8 mouse cellular contexts compared by ENCODE assay signal in the genomic region with DNA sequence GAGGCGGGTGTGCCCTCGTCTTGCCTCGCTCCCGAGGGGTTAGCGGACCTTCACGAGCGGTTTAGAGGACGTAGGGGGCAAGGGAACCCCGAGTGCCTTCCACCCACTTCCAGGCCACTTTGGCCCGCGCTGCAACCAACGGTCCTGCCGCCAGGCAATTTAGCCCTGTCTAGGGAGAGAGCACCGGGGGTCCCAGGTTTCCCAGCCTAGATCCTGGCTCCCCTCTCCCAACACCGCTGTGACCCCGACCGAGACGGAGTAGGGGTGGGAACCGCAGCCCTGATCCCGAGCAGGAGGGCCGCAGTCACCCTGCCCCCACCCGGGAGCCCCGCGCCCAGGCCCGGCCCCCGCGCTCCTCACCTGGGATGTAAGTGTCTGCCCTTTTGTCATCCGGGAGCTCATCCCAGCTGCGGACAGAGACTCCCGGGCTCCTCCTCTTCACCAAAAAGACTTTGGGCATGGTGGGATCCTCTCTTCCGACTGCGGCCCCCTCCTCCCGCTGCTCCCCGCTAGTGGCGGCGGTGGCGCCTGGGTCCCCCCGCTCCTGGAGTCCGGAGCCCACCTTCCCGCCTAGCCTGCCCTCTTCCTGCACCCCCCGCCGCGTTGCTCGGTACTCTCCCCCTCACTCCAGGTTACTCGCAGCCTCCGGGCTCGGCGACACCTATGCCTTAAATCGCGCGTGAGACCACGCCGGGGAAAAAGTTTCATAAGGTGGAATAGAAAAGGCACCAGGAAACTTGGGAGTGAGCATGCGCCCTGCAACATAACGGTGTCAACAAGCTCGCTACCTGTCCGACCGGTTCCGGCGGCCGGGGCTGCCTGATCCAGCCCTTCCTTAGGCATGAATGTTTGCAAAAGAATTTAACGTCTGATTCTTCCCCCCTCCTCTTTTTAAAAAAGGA. TPM values are rescaled to one million over a fixed set of nuclear protein-coding genes. Genes with fewer than 3 reads are reported as not detected.
DNase-seq lines count a peak whose midpoint lies in the region; ATAC-seq and TF ChIP-seq lines count a peak whose summit lies in the region.

A gene (minus strand): TSS at position 746 of the 902 bp plus-strand sequence.

- peaks cover 89% of the 10 kb centered on the region for H3K27me3 ChIP-seq in forebrain, embryonic 10.5 days (ENCODE audit: poor library complexity, severe bottlenecking)
- peaks cover 61% of the 10 kb centered on the region for H3K27me3 ChIP-seq in liver, postnatal 0 days (ENCODE audit: insufficient read depth, low read length)
- H3K27me3 ChIP-seq in neural tube, embryonic 15.5 days (replicated peaks): peaks cover 79% of the 10 kb centered on the region

- ATAC-seq in liver, postnatal 0 days: no peak
- ATAC-seq in neural tube, embryonic 15.5 days (ENCODE audit: low FRiP score): no peak; the same call in 1 of the 2 replicates

- H3K9ac ChIP-seq in liver, postnatal 0 days (replicated peaks): peak within 1 kb of the TSS; percentile 30
- H3K9ac ChIP-seq in neural tube, embryonic 15.5 days (replicated peaks): peak within 1 kb of the TSS; percentile 45

- H3K4me2 ChIP-seq in liver, postnatal 0 days (ENCODE audit: low read depth, low read length): peak within 1 kb of the TSS; percentile 83
- peak within 1 kb of the TSS; percentile 96 for H3K4me2 ChIP-seq in neural tube, embryonic 15.5 days

- H3K27ac ChIP-seq in forebrain, embryonic 10.5 days: no peak within 1 kb of the TSS
- no peak within 1 kb of the TSS for H3K27ac ChIP-seq in liver, postnatal 0 days (ENCODE audit: low read depth)
- no peak within 1 kb of the TSS for H3K27ac ChIP-seq in neural tube, embryonic 15.5 days (replicated peaks)

- TF ChIP-seq CTCF in liver, postnatal 0 days (IDR thresholded peaks at IDR 0.05; ENCODE audit: low read depth): no peak

- H3K4me1 ChIP-seq in forebrain, embryonic 10.5 days: peaks cover 40% of the 10 kb centered on the region
- peaks cover 19% of the 10 kb centered on the region for H3K4me1 ChIP-seq in liver, postnatal 0 days (ENCODE audit: insufficient read depth)
- H3K4me1 ChIP-seq in neural tube, embryonic 15.5 days: peaks cover 37% of the 10 kb centered on the region

- WGBS in forebrain, embryonic 10.5 days: under 1% methylated on average over 62 of the region's 62 CpGs
- WGBS in liver, postnatal 0 days (ENCODE audit: insufficient replicate concordance): 1% methylated on average over 57 of the region's 62 CpGs
- WGBS in neural tube, embryonic 15.5 days: under 1% methylated on average over 61 of the region's 62 CpGs

- peak within 1 kb of the TSS; percentile 55 for H3K4me3 ChIP-seq in forebrain, embryonic 10.5 days
- H3K4me3 ChIP-seq in liver, postnatal 0 days (ENCODE audit: low read depth, low read length): peak within 1 kb of the TSS; percentile 61
- peak within 1 kb of the TSS; percentile 51 for H3K4me3 ChIP-seq in neural tube, embryonic 15.5 days (replicated peaks)

- peak; percentile 14 for DNase-seq in adrenal gland, adult 2 months
- no peak for DNase-seq in adrenal gland, adult 8-10 months
- DNase-seq in B cell, adult 2 months: peak; percentile 21
- DNase-seq in forebrain, embryonic 10.5 days (ENCODE audit: extremely low spot score, low spot score): peak; percentile 41
- peak; percentile 76 for DNase-seq in kidney, adult 11 months
- DNase-seq in liver, postnatal 0 days: peak; percentile 18
- no peak for DNase-seq in frontal cortex, adult 2 months (ENCODE audit: extremely low spot score in 1 of 2, low spot score in 1 of 2)

- H3K9me3 ChIP-seq in forebrain, embryonic 10.5 days: no peaks in the 10 kb centered on the region
- H3K9me3 ChIP-seq in liver, postnatal 0 days (ENCODE audit: low read length): no peaks in the 10 kb centered on the region
- no peaks in the 10 kb centered on the region for H3K9me3 ChIP-seq in neural tube, embryonic 15.5 days (replicated peaks)

- TF ChIP-seq EP300 in liver, postnatal 0 days (IDR thresholded peaks at IDR 0.05; ENCODE audit: low read depth): no peak

- H3K36me3 ChIP-seq in forebrain, embryonic 10.5 days (replicated peaks): no peaks in the 10 kb centered on the region
- no peaks in the 10 kb centered on the region for H3K36me3 ChIP-seq in liver, postnatal 0 days (replicated peaks; ENCODE audit: insufficient read depth, low read length)
- H3K36me3 ChIP-seq in neural tube, embryonic 15.5 days: no peaks in the 10 kb centered on the region

RNA-seq across cellular contexts. Expression of the gene that starts here (rescaled TPM):
- not detected for total RNA-seq in adrenal gland, adult 2 months (2021)
- not detected in 2 replicates for polyA plus RNA-seq in adrenal gland, adult 2 months (2012; rRNA removed)
- total RNA-seq in adrenal gland, adult 8-10 months (2022): not detected
- 0.20 and 0.36 TPM in 2 replicates for polyA plus RNA-seq in forebrain, embryonic 10.5 days (2016; fragmentation: Nextera tagmentation; extraction: Ambion mirVana)
- 0.09 and 0.25 TPM in 2 replicates for polyA plus RNA-seq in liver, postnatal 0 days (2015; fragmentation: Nextera tagmentation; extraction: Ambion mirVana)
- polyA plus RNA-seq in neural tube, embryonic 15.5 days (2015; fragmentation: Nextera tagmentation; extraction: Ambion mirVana): 0.11 TPM in 1 of 2 replicates, not detected in the other
- 6.1 and 8.3 TPM in 2 replicates for polyA plus RNA-seq in frontal cortex, adult 2 months (2012; rRNA removed)

Comparison
In these comparisons a context has a peak if more than half of its experiments do, and no peak if none do; other contexts are left out.
1. Peak in DNase-seq in adrenal gland, adult 2 months; RNA of the gene not detected or under 1 TPM.
2. Peak in DNase-seq and H3K4me3 ChIP-seq in forebrain, embryonic 10.5 days; RNA of the gene not detected or under 1 TPM.
3. Peak in DNase-seq, H3K4me3 ChIP-seq, H3K9ac ChIP-seq and H3K4me2 ChIP-seq in liver, postnatal 0 days; RNA of the gene not detected or under 1 TPM.
4. DNase-seq: peak in B cell, adult 2 months (2 of 2) and kidney, adult 11 months (single experiment); none in adrenal gland, adult 8-10 months (single experiment) and frontal cortex, adult 2 months (0 of 2).
5. Peak in every context shown above with its lines, with median percentiles within 50 percentile points of each other: H3K4me3 ChIP-seq.